Comparison of ENCODE assay signal across 35 mouse cellular contexts in the genomic region with DNA sequence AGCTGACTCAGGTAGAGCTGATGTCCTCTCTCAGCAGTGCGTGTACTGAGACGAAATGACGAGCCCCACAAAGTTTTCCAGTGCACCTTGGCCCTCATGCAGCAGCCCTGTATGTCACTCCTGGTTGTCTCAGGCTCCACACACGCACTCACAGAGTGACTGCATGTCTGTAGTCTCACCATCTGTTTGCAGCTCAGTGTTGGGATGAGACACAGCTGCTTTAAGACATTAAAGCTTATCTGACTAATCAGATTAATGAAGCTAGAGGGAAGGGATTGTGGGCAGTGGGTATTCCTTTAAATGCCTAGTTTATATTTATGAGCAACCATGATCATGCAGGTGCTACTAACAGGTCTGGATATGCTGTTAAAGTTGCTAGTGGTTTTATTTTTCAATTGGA. TPM values are rescaled to one million over a fixed set of nuclear protein-coding genes. Genes with fewer than 3 reads are reported as not detected.
DNase-seq lines count a peak whose midpoint lies in the region; ATAC-seq and TF ChIP-seq lines count a peak whose summit lies in the region.
"Had no signal": no experiment of that assay in that cellular context is flagged by ENCODE, and none has a peak within 500 bp of the region (broad histone marks: within the 10 kb centered on the region; RNA-seq: fewer than 3 reads in every experiment).

No protein-coding gene starts in this region.

- no peak for TF ChIP-seq EP300 in liver, postnatal 0 days (IDR thresholded peaks at IDR 0.05; ENCODE audit: low read depth)

- H3K9me3 ChIP-seq in forebrain, embryonic 14.5 days (replicated peaks; ENCODE audit: control insufficient read depth, low read length) = no peaks in the 10 kb centered on the region
- H3K9me3 ChIP-seq in forebrain, postnatal 0 days (ENCODE audit: low read length) = no peaks in the 10 kb centered on the region
- no peaks in the 10 kb centered on the region for H3K9me3 ChIP-seq in megakaryocyte, embryonic 14.5 days
- H3K9me3 ChIP-seq in liver, postnatal 0 days (ENCODE audit: low read length) = no peaks in the 10 kb centered on the region
- H3K9me3 ChIP-seq: embryonic facial prominence, embryonic 13.5 days; heart, embryonic 15.5 days; limb, embryonic 12.5 days; stomach, embryonic 15.5 days had no signal

- no peak overlapping the region for H3K4me2 ChIP-seq in forebrain, embryonic 14.5 days (ENCODE audit: low read length)
- H3K4me2 ChIP-seq in forebrain, postnatal 0 days (ENCODE audit: low read depth) = no peak overlapping the region
- no peak overlapping the region for H3K4me2 ChIP-seq in liver, postnatal 0 days (ENCODE audit: low read depth, low read length)
- H3K4me2 ChIP-seq: embryonic facial prominence, embryonic 13.5 days; heart, embryonic 15.5 days; hindbrain, embryonic 14.5 days; limb, embryonic 12.5 days; stomach, embryonic 15.5 days had no signal

- H3K27ac ChIP-seq in forebrain, embryonic 14.5 days (ENCODE audit: low read depth, low read length) = no peak overlapping the region
- H3K27ac ChIP-seq in forebrain, postnatal 0 days (ENCODE audit: low read depth, low read length) = no peak overlapping the region
- H3K27ac ChIP-seq in liver, postnatal 0 days (ENCODE audit: low read depth) = no peak overlapping the region
- H3K27ac ChIP-seq: embryonic facial prominence, embryonic 13.5 days; heart, embryonic 15.5 days; hindbrain, embryonic 14.5 days; left cerebral cortex, adult 2 months; limb, embryonic 12.5 days; stomach, embryonic 15.5 days had no signal

- H3K9ac ChIP-seq in forebrain, embryonic 14.5 days (ENCODE audit: low read length) = no peak overlapping the region
- no peak overlapping the region for H3K9ac ChIP-seq in forebrain, postnatal 0 days
- H3K9ac ChIP-seq in liver, postnatal 0 days (replicated peaks) = no peak overlapping the region
- H3K9ac ChIP-seq: embryonic facial prominence, embryonic 13.5 days; heart, embryonic 15.5 days; hindbrain, embryonic 14.5 days; limb, embryonic 12.5 days; stomach, embryonic 15.5 days had no signal

- peak; percentile 7 for DNase-seq in forebrain, embryonic 14.5 days (ENCODE audit: low spot score)
- no peak for DNase-seq in forebrain, postnatal 0 days
- peak; percentile 35 for DNase-seq in brain, embryonic 14.5 days (ENCODE audit: low read depth)
- peak; percentile 52 for DNase-seq in retina, postnatal 7 days (ENCODE audit: low read depth, low spot score)
- no peak for DNase-seq in liver, postnatal 0 days
- DNase-seq: adrenal gland, postnatal 14 days; cerebellum, adult 11-12 months; cerebellum, adult 9-11 months; gastrocnemius, postnatal 14 days; heart, postnatal 4 days; kidney, adult 11 months; kidney, postnatal 14 days; lung, adult 18-20 months; lung, postnatal 4 days; right cerebral cortex, postnatal 25 days had no signal

- H3K27me3 ChIP-seq in forebrain, embryonic 14.5 days (replicated peaks; ENCODE audit: control insufficient read depth, insufficient read depth, low read length) = no peaks in the 10 kb centered on the region
- no peaks in the 10 kb centered on the region for H3K27me3 ChIP-seq in forebrain, postnatal 0 days (ENCODE audit: insufficient read depth, low read length)
- H3K27me3 ChIP-seq in megakaryocyte, embryonic 14.5 days (replicated peaks) = no peaks in the 10 kb centered on the region
- no peaks in the 10 kb centered on the region for H3K27me3 ChIP-seq in liver, postnatal 0 days (ENCODE audit: insufficient read depth, low read length)
- H3K27me3 ChIP-seq: embryonic facial prominence, embryonic 13.5 days; heart, embryonic 15.5 days; limb, embryonic 12.5 days; stomach, embryonic 15.5 days had no signal

- H3K4me3 ChIP-seq in forebrain, embryonic 14.5 days (ENCODE audit: low read depth, low read length) = no peak overlapping the region
- no peak overlapping the region for H3K4me3 ChIP-seq in forebrain, postnatal 0 days (ENCODE audit: low read depth, low read length)
- peak overlapping the region; percentile 35 for H3K4me3 ChIP-seq in megakaryocyte, embryonic 14.5 days (replicated peaks)
- no peak overlapping the region for H3K4me3 ChIP-seq in liver, postnatal 0 days (ENCODE audit: low read depth, low read length)
- H3K4me3 ChIP-seq: embryonic facial prominence, embryonic 13.5 days; heart, embryonic 15.5 days; left cerebral cortex, adult 2 months; limb, embryonic 12.5 days; stomach, embryonic 15.5 days had no signal

- TF ChIP-seq POLR2A in brain, embryonic 14.5 days (IDR thresholded peaks at IDR 0.05; ENCODE audit: borderline replicate concordance, extremely low read depth, insufficient read depth, insufficient read length, poor library complexity, severe bottlenecking) = no peak

- 88% methylated on average over 4 of the region's 4 CpGs for WGBS in forebrain, embryonic 14.5 days
- WGBS in forebrain, postnatal 0 days = 87% methylated on average over 4 of the region's 4 CpGs
- WGBS in liver, postnatal 0 days (ENCODE audit: insufficient replicate concordance) = 88% methylated on average over 4 of the region's 4 CpGs

- no peak for ATAC-seq in forebrain, embryonic 14.5 days
- no peak; the same call in 1 of the 2 replicates for ATAC-seq in forebrain, postnatal 0 days
- ATAC-seq in megakaryocyte, adult 5-6 weeks (ENCODE audit: poor library complexity, severe bottlenecking) = no peak
- ATAC-seq in liver, postnatal 0 days = no peak
- ATAC-seq: inflammation-experienced regulatory T-cells, adult 6 months; lung, postnatal 0 days had no signal

- TF ChIP-seq CTCF in forebrain, postnatal 0 days (IDR thresholded peaks at IDR 0.05; ENCODE audit: low read depth) = no peak
- TF ChIP-seq CTCF in brain, embryonic 14.5 days (IDR thresholded peaks at IDR 0.05; ENCODE audit: borderline replicate concordance, extremely low read depth, insufficient read depth, insufficient read length) = no peak
- TF ChIP-seq CTCF in liver, postnatal 0 days (IDR thresholded peaks at IDR 0.05; ENCODE audit: low read depth) = no peak

- H3K36me3 ChIP-seq in forebrain, embryonic 14.5 days (ENCODE audit: control insufficient read depth, insufficient read depth, low read length) = peaks cover 40% of the 10 kb centered on the region
- H3K36me3 ChIP-seq in forebrain, postnatal 0 days (ENCODE audit: insufficient read depth) = peaks cover 18% of the 10 kb centered on the region
- peaks cover 95% of the 10 kb centered on the region for H3K36me3 ChIP-seq in megakaryocyte, embryonic 14.5 days (replicated peaks; ENCODE audit: low read length)
- H3K36me3 ChIP-seq in liver, postnatal 0 days (replicated peaks; ENCODE audit: insufficient read depth, low read length) = peaks cover 54% of the 10 kb centered on the region

- H3K4me1 ChIP-seq in forebrain, embryonic 14.5 days (ENCODE audit: control insufficient read depth, insufficient read depth, low read length) = no peaks in the 10 kb centered on the region
- H3K4me1 ChIP-seq in forebrain, postnatal 0 days (ENCODE audit: insufficient read depth) = no peaks in the 10 kb centered on the region
- peaks cover 25% of the 10 kb centered on the region for H3K4me1 ChIP-seq in megakaryocyte, embryonic 14.5 days
- H3K4me1 ChIP-seq in liver, postnatal 0 days (ENCODE audit: insufficient read depth) = no peaks in the 10 kb centered on the region
- H3K4me1 ChIP-seq: embryonic facial prominence, embryonic 13.5 days; heart, embryonic 15.5 days; limb, embryonic 12.5 days; stomach, embryonic 15.5 days had no signal

RNA-seq across cellular contexts. Expression of gene Mff, which starts 21.7 kb away (rescaled TPM):
- polyA plus RNA-seq in forebrain, embryonic 14.5 days (2014; fragmentation: Nextera tagmentation; extraction: Ambion mirVana) = 462 and 492 TPM in 2 replicates
- 649 and 724 TPM in 2 replicates for total RNA-seq in forebrain, postnatal 0 days (2014; rRNA removed)
- polyA plus RNA-seq in forebrain, postnatal 0 days (2015; fragmentation: Nextera tagmentation; extraction: Ambion mirVana) = 456 and 481 TPM in 2 replicates
- polyA plus RNA-seq in megakaryocyte, embryonic 14.5 days (2012; ENCODE audit: insufficient read depth, low replicate concordance) = 380 and 485 TPM in 2 replicates
- 131 and 148 TPM in 2 replicates for total RNA-seq in megakaryocyte, adult 5-6 weeks (2015)
- 83.4 and 116 TPM in 2 replicates for total RNA-seq in megakaryocyte, adult 5-6 weeks (2017)
- 299 and 302 TPM in 2 replicates for polyA plus RNA-seq in brain, embryonic 14.5 days (2012; rRNA removed)
- polyA plus RNA-seq in liver, postnatal 0 days (2015; fragmentation: Nextera tagmentation; extraction: Ambion mirVana) = 125 and 130 TPM in 2 replicates

RNA-seq across cellular contexts. Expression of gene Tm4sf20, which starts 21.9 kb away (rescaled TPM):
- polyA plus RNA-seq in forebrain, embryonic 14.5 days (2014; fragmentation: Nextera tagmentation; extraction: Ambion mirVana) = not detected in 2 replicates
- total RNA-seq in forebrain, postnatal 0 days (2014; rRNA removed) = not detected in 2 replicates
- not detected in 2 replicates for polyA plus RNA-seq in forebrain, postnatal 0 days (2015; fragmentation: Nextera tagmentation; extraction: Ambion mirVana)
- polyA plus RNA-seq in megakaryocyte, embryonic 14.5 days (2012; ENCODE audit: insufficient read depth, low replicate concordance) = not detected in 2 replicates
- not detected in 2 replicates for total RNA-seq in megakaryocyte, adult 5-6 weeks (2015)
- not detected in 2 replicates for total RNA-seq in megakaryocyte, adult 5-6 weeks (2017)
- polyA plus RNA-seq in brain, embryonic 14.5 days (2012; rRNA removed) = not detected in 2 replicates
- polyA plus RNA-seq in liver, postnatal 0 days (2015; fragmentation: Nextera tagmentation; extraction: Ambion mirVana) = not detected in 2 replicates
- total RNA-seq: adrenal gland, postnatal 14 days; common myeloid progenitor, adult 5-6 weeks; gastrocnemius, postnatal 14 days; granulocyte monocyte progenitor cell, adult 5-6 weeks; heart, postnatal 4 days; layer of hippocampus, postnatal 14 days; left cerebral cortex, adult 2 months; left cerebral cortex, postnatal 25 days; liver, adult 2 months; MEL; neutrophil, adult 5-6 weeks had no signal
- polyA plus RNA-seq: C2C12; heart, embryonic 15.5 days; hindbrain, embryonic 14.5 days; liver, adult 2 months had no signal

RNA-seq across cellular contexts. Expression of gene Gm47791, which starts 24.6 kb away (rescaled TPM):
- polyA plus RNA-seq in forebrain, embryonic 14.5 days (2014; fragmentation: Nextera tagmentation; extraction: Ambion mirVana) = not detected in 2 replicates
- not detected in 2 replicates for total RNA-seq in forebrain, postnatal 0 days (2014; rRNA removed)
- not detected in 2 replicates for polyA plus RNA-seq in forebrain, postnatal 0 days (2015; fragmentation: Nextera tagmentation; extraction: Ambion mirVana)
- polyA plus RNA-seq in megakaryocyte, embryonic 14.5 days (2012; ENCODE audit: insufficient read depth, low replicate concordance) = not detected in 2 replicates
- not detected in 2 replicates for total RNA-seq in megakaryocyte, adult 5-6 weeks (2015)
- not detected in 2 replicates for total RNA-seq in megakaryocyte, adult 5-6 weeks (2017)
- not detected in 2 replicates for polyA plus RNA-seq in brain, embryonic 14.5 days (2012; rRNA removed)
- not detected in 2 replicates for polyA plus RNA-seq in liver, postnatal 0 days (2015; fragmentation: Nextera tagmentation; extraction: Ambion mirVana)
- total RNA-seq: adrenal gland, postnatal 14 days; common myeloid progenitor, adult 5-6 weeks; gastrocnemius, postnatal 14 days; granulocyte monocyte progenitor cell, adult 5-6 weeks; heart, postnatal 4 days; layer of hippocampus, postnatal 14 days; left cerebral cortex, adult 2 months; left cerebral cortex, postnatal 25 days; liver, adult 2 months; MEL; neutrophil, adult 5-6 weeks had no signal
- polyA plus RNA-seq: C2C12; embryonic facial prominence, embryonic 13.5 days; forebrain, embryonic 11.5 days; heart, embryonic 15.5 days; hindbrain, embryonic 14.5 days; inflammation-experienced regulatory T-cells, adult 6 months; kidney, embryonic 14.5 days; limb, embryonic 12.5 days; liver, adult 2 months; lung, postnatal 0 days; stomach, embryonic 15.5 days had no signal

Comparison
In these comparisons a context has a peak if more than half of its experiments do, and no peak if none do; other contexts are left out.
1. DNase-seq: peak in forebrain, embryonic 14.5 days (single experiment), brain, embryonic 14.5 days (single experiment) and retina, postnatal 7 days (single experiment); none in forebrain, postnatal 0 days (single experiment) and liver, postnatal 0 days (single experiment).